Mouse (Mus musculus): Measurements from ENCODE around the gene Tesk2.
A peak's percentile ranks its signal among the peaks of the same experiment; 100 is the strongest.
"Not testable (repeated sequence)": the region's sequence is repeated elsewhere in the genome, so short reads cannot be mapped to it uniquely, and the experiment has no call there.

Gene Tesk2

DNA sequence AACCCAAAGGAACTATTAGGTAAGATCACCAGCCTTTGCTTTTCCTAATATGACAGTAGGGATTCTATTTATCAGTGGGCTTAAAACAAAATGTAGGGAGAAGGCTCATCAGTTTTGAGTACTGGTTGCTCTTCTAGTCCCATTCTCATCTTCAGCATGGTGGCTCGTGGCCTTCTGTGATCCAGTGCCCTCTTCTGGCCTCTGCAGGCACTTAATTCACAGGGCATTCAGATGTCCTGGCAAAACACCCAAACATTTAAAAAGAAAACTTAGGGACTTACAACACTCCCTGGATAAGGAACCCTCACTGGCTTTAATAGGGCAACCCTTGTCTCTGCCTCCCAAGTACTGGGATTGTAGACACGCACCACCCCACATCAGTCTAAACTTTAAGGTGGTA lies 73.5 kb downstream of the Tesk2 start:
- no peak for DNase-seq (ENCODE audit: low spot score)

DNA sequence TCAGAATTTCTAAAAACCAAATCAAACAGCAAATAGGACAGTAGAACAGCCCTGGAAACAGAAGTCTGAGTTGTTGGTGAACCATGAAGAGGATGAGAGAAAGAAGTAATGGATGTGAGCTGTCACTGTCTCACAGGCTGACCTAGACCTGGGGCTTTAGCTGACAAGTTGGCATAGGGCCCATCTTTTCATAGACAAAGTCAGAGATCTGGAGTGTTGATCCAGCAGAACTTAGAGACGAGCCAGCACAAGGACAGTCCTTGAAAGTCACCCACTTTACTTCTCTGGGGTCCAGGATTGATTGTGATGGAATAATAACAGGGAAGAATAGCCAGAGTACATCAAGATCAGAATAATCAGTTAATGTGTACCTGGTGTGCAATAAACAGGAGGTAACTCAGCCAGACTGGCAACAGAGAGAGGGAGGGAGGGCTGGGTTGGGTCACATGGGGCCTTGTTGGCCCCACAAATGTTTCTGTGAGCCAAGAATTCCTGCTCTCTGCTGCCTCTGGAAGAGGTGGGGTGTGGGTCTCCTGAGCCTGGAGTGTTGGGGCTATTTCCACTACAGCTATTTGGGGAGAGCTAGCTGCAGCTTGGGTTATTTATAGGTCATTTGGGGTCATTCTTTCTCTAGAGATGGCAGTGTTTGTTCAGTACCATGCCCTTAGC lies 75.8 kb downstream of the Tesk2 start:
- DNase-seq (ENCODE audit: low spot score), result no peak

DNA sequence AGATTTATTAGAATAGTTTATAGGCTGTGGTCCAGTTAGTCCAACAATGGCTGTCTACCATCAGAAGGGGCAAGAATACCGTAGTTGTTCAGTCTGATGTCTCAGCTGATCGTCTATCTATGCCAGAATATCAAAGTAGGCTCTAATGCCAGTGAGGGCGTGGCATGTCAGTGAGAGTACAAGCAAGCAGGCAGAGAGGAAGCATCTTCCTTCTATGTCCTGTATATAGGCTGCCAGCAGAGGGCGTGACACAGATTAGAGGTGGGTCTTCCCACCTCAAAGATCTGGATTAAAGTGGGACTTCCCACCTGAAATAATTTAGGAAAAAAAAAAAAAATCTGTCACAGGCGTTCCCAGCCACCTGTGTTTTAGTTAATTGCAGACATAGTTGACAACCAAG lies 79.2 kb downstream of the Tesk2 start:
- DNase-seq (ENCODE audit: low spot score), result no peak

DNA sequence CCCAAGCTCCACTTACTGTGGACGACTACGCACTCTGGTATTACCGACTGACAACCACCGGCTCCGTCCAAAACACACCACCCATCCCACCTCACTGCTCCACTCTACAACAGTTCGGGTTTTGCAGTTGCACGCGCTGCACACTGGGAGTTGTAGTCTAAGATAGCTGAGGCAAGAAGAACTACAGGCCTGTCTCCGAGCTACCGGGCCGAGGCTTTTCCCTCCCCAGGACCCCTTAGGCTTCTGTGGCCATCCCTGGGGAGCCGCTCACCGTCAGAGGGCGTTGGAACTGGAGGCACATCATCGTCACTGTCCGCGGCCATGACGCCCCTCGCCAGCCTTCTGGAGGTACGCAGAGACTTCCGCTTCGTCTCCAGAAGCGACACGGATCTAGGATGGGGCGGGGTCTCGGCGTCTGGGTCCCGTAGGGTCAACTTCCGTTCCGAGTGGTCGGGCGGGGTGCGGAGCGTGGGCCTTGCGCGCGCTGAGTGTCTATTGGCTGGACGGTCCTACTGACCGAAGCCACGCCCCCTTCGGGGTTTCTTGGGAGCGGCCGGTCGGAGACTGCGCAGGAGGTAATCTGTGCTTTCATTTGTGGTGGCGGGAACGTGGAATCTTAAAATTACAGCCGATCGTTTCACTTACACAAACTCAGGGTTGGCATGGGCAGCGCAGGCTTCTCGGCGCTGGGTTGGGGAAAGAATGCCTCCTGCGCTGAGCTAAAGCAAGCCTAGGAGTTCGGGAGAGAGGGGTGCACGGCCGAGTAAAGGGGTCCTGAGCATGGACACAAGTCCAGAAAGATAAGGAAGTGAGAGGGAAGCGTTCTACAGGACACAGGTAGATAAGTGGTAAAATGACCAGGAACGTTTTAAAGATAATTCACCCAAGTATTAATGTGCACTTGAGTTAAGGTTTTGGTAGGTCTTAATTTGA lies 86.7 kb downstream of the Tesk2 start, which contains the start of the genes Toe1 and Mutyh:
Gene Toe1, minus strand, starts transcription at position 444 of the 933 bp plus-strand sequence.
Gene Mutyh, plus strand, starts transcription at position 527 of the 933 bp plus-strand sequence.
- peak; percentile 86 for DNase-seq (ENCODE audit: low spot score)

DNA sequence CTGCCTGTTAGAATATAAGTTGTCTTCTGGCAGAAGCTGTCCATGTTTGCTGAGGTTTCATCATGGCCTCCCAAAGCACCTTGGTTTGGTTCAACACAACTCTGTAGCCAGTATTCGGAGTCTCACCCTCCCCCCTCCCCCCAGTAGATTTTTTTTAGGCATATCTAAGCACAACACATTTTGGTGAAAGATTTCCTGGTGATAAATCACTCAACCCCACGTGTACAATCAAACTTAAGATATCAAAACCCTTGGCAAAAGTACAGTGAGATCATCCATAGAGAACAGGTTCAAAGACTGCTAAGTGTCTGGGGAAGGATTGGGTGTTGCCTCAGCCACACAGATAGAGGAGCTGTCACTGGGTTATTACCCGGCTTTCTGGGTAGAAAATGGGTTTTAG lies 90.3 kb downstream of the Tesk2 start:
- no peak for DNase-seq (ENCODE audit: low spot score)

DNA sequence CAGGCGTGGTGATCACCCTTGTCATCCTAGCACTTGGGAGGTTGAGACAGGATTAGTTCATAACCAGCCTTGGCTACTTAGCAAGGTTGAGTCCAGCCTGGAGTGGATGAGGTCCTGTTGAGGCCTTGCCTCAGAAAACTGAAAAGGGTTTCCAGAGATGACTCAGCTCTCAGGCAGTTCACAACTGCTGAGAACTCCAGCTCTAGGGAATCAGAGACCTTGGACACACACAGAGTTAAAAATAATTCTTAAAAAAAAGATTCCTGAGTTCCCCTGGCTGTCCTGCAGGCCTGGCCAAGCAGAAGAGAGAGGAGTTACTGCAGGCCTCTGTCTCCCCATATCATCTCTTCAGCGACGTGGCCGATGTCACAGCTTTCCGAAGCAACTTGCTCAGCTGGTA lies 94.5 kb downstream of the Tesk2 start:
- DNase-seq (ENCODE audit: low spot score), result no peak

DNA sequence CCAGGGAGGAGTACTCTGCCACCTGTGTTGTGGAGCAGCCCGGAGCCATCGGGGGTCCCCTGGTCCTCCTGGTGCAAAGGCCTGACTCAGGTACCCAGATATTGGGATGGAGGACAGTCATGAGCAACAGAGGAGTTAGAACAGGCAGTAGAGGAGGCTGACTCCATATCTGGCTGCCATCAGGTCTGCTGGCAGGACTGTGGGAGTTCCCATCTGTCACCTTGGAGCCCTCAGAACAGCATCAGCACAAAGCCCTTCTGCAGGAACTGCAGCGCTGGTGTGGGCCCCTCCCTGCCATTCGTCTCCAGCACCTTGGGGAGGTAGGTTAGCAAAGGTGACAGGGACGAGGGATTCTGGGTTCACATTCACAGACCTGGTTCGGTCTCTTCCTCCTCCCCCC lies 96.7 kb downstream of the Tesk2 start:
- no peak for DNase-seq (ENCODE audit: low spot score)

DNA sequence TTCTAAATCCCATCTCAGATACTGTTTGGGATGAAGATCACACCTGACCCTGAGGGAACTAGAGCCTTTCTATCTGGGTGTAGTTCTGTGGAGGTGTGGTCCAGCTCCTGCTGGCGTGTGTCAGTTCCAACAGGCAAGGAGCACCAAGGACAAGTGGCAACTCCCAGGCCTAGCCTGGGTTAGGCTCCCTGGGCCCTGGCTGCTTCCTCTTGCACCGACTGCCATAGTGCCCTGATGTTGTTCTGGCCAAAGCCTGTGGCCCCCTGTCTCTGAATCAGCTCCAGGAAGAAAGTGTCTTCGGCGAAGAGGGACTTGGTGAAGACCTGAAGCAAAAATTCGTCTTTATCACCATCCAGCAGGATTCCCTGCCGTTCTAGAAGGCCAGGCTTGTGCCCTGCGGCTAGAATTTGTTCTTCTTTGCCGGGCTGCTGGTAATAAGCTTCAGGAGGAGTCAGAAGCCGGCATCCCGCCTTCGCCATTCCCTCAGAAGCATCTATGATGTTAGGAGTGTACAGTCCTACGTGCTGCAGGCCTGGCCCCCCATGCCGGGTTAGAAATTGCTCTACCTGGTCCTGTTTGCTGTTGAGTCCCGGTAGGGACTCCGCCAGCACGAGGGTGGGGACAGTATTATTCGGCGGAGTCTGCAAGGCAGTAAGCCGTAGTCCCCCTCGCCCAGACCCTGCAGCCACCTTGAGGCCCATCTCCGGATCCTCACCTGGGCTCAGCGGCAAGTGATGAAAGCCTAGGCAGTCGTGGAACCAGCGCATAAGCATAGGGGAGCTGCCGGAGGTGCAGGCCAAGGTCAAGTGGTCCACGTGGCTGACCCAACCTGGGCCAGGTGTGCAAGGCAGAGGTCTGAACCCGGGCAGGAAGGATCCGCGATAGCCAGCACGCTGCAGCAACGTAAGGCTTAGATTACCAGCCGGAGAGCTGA lies 99.5 kb downstream of the Tesk2 start:
- DNase-seq (ENCODE audit: low spot score), result no peak

DNA sequence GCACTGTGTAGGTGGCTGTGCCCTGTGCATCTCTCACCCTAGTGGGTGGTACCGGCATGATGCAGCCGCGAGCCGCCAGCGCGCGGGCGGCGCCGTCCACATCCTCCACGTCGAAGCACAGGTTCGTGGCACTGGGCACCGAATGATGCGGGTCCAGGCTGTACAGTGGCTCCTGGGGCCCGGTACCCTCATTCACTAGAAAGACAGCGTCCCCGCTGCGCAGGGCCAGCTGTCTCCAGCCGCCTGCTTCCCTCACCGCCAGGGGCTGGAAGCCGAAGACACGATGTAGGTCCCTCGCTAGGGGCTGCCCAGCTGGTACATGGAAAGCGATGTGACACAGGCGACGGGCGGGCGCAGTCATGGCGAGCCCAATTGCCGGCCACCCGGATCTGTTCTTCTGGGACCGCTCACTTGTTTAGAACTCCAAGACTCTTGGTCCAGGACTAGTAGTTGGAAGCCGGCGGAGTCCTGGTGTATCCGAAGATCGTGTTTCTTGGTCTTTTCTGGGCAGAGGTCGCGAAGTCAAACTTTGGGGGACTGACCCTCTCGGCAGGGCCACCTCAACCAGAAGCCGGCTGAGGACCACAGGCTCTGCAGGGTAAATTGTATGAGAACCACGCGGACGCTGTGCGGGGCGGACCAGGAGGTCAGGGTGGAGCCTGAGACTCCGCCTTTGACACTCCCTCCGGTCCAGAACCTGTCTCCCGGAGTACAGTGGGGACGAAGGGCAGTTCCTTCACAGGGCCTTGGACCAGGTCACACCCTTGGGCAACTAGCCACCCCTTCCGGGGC lies 100.3 kb downstream of the Tesk2 start:
- peak; percentile 62 for DNase-seq (ENCODE audit: low spot score)

DNA sequence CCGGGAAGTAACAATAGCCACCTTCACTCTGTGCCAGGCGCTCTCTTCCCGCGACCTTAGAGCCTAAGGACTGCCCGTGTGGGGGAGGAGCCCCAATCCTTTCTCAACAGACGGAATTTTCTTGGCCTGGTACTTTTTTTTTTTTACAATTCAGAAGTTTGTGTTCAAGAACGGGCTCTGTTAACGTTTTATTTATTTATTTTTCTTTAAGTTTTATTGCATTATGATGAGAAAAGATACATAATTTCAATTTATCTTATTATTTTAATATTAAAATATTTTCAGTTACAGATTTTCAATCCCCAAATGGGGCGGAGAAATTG lies 100.9 kb downstream of the Tesk2 start, which contains the start of gene Hpdl:
Gene Hpdl, minus strand, starts transcription at position 14 of the 323 bp plus-strand sequence.
- no peak for DNase-seq (ENCODE audit: low spot score)

DNA sequence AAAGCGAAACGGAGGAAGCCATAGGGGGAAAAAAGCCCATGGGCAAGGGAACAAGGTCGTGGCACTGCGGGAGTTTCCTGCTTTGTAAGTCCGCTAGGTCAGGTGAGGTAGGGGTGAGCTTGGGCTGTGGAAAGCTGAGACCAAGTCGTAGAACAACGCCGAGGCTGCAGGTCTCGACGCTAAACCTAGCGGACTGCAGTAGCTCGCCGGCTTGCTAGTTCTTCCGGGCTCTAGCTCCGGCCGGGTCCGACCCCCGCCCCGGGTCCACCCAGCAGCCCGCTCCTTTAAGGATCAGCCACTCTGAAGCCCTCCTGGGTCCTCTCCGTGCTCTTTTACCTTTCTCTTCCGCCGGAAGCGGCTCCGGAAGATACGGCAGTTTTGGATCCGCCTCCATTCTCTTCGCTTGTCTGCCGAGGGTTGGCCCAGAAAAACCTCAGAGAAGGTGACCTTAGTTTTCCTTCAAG lies 103.8 kb downstream of the Tesk2 start:
- DNase-seq (ENCODE audit: low spot score), result peak; percentile 57

DNA sequence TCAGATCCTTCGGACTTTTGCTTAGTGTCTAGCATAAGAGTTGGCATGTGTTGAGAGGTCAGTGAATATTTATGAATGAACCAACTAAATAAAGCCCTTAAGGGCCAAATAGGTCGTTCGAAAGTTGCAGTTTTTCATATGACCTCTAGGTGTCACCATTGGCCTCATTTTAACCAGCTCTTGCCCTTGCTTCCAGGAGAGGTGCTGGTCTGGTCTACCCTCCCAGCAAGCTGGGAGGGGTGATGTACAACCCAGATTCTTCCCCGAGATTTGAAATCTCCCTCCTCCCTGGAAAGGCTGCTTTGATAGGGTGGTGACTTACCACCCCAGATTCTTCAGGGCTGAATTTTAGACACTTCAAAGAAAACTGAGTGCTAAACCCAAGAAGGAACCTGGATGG lies 107.1 kb downstream of the Tesk2 start:
- DNase-seq (ENCODE audit: low spot score), result no peak

DNA sequence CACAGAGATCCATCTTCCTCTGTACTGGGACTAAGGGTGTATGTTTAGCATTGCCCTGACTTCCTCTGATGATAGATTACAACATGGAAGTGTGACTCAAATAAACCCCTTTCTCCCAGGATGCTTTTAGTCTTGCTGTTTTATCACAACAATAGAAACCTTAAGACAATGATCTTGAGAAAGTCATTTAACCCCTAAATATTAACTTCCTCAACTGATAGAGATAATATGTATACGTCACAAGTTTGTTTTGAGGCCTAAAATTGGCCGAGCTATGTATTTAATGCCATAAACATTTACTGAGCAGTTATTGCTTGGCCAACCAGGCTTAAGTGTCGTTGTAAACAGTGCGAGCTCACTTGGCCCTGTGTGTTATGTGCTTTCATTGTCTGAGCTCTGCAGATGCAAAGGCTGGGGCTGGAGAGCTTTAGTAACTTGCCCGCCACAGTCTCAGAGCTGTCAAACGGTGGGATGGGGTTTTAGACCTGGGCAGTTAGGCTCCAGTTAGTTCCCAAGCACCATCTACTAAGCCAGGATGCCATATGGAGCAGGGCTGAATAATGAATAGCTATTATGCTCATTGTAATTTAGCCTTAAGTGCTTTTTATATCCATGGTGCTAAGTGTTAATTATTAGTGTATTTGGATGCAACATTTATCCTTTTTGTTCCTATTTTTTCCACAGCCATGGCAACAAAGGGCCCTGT lies 108.8 kb downstream of the Tesk2 start:
- DNase-seq (ENCODE audit: low spot score), result no peak

DNA sequence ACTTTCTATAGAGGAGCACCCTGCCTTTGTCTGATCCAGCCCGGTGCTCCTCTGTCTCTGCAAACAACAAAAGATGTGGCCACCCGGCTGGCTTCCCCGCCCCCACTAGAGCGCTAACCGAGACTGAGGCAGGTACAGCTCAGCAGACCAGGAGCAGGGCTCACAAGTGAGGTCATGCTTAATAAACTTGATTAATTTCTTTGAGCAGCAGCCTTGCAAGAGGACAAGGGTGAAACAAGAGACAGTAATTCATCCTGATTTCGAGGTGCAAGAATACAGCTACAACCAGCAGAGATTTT lies 109.3 kb downstream of the Tesk2 start:
- no peak for DNase-seq (ENCODE audit: low spot score)

DNA sequence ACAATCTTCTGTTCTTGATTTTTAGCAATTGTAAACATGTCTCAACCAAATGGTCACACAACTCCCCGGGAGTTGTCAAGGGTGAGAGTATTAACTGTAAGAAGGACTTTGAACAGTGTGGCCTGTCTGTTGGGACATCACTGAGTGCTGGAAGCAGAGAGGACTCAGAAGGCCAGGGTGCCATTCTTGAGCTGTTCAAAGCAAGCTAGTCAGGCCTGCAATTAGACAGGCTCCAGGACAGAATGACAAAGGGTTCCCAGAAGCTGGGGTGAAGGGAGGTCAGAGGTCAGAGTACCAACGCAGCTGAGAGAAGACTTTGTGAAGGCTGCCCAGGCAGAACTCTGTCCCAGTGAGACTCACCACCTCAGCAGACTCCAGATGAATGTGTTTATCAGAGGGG lies 118.3 kb downstream of the Tesk2 start:
- no peak for DNase-seq (ENCODE audit: low spot score)

DNA sequence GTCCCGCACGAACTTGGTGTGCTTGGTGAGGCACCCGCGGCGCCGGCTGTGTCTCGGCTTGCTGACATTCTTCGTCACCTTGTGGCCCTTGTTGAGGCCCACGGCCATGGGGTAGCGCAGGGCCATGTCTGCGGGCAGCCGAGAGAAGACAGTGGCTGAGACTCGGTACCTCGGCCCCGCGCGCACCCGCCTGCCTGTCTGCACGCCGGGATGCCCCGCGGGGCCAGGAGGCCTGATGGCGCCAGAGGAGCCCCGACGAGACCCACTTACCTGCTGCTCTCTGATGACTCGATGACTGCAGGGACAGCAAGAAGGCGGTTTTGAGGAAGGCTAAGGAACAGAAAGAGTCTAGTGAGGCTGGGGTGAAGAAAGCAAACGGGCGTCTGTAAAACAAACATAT lies 119.3 kb downstream of the Tesk2 start:
- not testable (repeated sequence) for DNase-seq (ENCODE audit: low spot score)

DNA sequence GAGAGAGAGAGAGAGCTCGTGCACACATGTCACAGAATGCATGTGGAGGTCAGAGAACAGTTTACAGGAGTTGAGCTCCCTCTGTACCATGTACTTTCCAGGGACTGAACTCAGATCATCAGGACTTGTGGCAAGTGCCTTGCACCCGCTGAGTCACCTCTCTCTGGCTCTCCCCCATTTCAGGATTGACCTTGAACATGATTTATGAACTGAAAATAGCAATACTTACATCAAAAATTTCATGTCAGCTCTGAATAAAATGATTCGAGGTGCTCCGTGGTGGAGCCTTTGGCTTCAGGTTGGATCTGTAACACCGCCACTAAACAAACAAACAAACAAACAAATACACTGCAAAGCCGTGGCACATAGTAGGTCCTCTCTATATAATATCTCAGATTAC lies 120.1 kb downstream of the Tesk2 start:
- no peak for DNase-seq (ENCODE audit: low spot score)

DNA sequence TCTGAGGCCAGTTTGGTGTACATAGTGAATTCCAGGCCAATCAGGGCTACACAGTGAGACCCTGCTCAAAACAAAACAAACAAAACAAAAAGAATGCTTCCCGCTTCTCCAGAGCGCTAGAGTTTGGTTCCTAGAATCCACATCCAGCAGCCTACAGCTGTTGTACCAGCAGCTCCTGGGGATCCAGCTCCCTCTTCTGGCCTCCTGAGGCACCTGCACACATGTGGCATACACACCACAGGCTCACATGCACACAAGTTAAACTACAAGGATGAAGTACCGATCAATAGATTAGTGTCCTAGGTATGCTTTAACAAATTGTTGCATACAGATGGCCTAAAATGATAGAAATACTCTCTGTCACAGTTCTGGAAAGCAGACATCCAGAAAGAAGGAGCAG lies 123.6 kb downstream of the Tesk2 start:
- no peak for DNase-seq (ENCODE audit: low spot score)

DNA sequence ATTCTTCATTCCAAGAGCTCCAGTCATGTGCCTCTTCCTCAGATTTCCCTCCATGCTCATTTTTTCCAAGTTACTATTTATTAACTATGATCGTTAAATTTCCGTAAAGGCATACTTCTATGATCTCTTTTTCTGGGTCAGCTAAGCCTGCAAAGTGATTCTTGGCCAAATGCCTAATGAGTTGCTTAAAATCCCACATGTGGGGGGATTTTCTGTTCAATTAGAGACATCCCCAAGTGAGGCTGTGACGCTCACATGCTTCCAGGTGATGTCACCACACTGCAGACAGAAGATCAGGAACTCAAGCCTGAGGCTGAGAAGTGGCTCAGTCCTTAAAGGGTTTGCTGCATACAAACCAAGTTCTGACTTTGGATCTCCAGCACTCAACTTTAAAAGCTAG lies 129.2 kb downstream of the Tesk2 start:
- no peak for DNase-seq (ENCODE audit: low spot score)

DNA sequence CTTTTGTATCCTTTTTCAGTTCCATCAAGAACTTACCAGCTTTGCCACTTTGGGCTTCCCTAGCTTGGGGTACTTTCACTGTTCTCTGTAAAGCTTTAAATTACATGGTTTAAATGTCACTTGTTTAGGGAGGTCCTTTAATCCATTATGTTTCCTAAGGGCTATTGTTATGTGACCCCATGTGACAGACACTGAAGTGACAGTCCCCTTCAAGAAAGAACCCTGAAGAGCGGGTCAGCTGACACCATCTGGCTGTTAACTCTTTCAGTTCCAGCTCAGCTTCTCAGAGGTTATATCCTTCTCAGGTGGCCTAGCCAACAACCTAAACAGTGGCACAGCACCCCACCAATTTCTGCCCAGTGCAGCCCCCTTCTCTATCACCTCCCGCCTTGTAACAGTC lies 133.5 kb downstream of the Tesk2 start:
- no peak for DNase-seq (ENCODE audit: low spot score)
